Mouse (Mus musculus): ENCODE results near the gene Lamtor1. TPM values are rescaled to one million over a fixed set of nuclear protein-coding genes. Genes with fewer than 3 reads are reported as not detected.
"Not testable (repeated sequence)": the region's sequence is repeated elsewhere in the genome, so short reads cannot be mapped to it uniquely, and the experiment has no call there.

Gene Lamtor1
- total RNA-seq, 2 experiments from 2014 or later, result 117 TPM

DNA sequence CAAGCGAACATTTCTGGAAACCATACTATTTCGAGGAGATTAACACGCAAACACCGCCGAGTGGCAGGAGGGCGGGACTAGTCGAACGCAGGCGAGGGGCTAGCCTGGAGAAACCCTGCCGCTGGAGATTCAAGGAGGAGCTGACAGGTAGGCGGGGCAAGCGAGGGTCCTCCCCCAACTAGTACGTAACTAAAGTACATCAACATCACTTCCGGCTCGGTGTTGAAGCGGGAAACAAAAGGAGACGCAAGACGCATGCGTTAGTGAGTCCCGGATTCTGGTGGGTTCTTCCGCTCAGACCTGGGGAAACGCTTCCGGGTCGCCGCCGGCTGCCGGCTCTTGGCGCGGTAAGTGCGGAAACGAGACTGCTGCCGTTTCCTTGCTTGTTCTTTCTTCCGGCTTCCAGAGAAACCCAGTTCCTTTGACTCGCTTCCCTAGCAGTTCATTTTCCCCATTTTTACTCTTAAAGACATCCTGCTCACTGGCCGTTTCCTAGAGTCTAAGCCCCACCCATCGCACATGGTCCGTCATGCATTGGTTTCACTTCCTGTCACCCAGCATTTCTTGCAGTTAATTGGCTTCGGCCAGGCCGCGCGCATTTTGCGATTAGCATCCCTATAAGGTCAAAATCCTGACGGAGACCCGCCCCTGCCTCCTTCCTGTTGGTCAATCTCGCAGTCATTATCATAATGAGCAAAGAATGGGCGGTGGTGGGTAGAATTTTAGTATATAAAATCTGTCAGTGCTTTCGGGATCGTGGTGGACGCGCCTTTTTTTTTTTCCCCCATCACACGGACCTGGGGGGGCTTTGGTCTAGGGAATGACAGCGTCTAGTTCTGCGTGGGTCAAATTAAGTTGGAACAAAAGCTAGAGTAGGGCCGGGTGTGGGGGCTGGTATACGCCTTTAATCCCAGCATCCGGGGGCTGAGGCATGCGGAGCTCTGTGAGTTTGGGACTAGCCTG lies 9.3 kb upstream of the Lamtor1 start:
- peak; percentile 97 to 99 for DNase-seq

DNA sequence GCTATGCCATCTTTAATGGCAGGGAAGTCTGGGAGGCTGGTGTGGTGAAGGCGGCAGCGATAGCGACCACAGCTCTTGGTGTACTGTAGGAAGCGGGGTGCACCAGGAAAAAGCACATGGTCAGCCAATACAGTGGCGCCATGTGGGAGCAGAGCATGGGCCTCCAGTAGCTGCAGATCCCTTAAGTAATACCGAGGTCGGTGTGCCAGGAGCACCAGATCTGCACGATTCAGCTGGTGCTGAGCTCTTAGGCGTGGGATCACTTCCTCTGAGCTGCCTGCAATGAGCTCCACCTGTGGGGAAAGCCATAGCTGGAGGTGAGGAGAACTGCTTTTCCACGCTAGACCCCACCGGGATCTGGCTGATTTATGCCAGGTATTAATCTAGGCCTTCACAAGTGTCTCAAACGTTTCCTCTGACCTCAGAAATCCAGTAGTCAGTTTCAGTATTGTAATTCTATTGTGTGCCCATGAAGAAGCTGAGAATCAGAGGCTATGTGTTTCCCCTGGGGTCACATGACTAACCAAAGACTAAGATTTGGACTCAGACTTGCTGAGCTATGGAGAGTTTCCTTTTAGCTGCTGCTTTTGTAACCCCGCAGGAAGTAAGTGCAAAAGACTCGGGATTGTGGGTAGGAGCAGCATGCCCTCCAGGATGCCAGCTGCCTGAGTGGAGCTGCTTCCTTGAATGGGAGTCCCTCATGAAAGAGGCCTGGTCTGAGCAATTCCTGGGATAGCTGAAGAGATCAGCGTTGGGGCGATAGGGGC lies 5.2 kb upstream of the Lamtor1 start:
- DNase-seq, result peak in 1 of 2 experiments; percentile 61

DNA sequence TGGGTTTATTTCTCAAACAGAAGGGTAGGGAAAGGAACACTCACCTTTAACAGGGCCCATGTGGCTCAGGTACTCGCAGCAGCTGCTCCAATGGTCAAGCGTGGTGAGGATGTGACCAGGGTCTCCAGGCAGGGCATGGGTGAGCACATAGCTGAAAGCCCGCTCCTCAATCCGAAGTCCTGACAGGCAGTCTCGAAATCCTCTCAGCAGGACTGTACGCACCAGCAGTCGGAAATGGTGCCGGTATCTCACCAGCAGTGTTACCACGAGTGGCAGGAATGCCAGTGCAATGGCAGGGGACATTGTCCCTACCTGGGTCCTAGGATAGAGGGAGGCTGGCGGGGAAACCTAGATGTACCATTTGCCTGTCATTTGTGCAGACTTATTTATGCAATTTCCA lies 3.7 kb upstream of the Lamtor1 start:
- no peak for DNase-seq

DNA sequence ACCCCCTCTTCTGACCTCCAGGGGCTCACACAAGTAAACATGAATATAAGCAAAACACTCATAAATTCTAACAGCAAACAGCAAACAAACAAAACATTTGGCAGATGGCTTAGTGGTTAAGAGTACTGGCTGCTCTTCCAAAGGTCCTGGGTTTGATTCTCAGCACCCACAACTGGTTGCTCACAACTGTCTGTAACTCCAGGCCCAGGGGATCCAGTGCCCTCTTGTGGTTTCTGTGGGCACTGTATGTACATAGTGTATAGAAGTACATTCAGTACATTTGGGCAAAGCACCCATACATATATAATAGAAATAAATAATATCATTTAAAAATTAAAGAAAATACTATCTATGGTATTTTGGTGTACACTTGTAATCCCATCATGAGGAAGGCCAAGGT lies 2.9 kb upstream of the Lamtor1 start:
- no peak for DNase-seq

DNA sequence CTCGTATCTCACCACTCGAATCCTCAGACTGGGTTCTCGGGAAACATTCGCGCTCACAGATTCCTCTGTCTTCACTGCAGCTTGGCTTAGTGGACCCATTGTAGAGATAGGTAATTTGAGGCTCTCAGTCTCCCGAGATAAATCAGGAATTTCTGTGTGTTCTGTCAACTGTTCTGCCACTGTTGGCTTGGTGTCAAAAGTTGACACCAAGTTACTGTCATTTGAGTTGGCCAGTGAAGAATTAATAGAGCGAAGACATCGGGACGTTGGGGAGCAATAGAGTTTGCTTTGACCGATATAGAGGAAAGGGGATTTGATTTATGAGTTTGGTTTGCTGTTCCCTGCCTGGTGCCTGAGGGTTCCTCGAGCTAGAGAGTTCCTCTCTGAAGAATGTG lies 580 bp downstream of the Lamtor1 start, which contains the start of gene Tomt:
Gene Tomt (minus strand): TSS at position 73 of the 395 bp plus-strand sequence.
- DNase-seq, result no peak

DNA sequence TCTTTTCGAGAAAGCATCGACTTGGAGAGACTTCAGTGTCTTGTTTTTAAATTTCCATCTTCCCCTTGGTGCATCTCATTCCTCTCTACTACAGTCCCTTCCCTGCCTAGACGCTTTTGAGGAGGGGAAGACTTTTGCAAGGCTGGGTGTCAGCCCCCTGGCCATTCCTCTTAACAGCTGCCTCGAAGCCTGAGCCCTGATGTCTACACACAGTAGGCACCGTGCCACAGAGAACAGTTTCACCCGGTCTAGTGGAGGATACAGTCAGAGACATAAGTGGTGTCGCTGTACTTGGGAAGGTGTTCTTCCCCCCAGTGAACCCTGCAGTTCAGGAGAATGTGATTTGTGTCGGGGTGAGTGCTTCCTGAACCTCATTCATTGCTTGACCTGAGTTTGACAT lies 992 bp downstream of the Lamtor1 start:
- DNase-seq, result peak in 1 of 2 experiments; percentile 36

DNA sequence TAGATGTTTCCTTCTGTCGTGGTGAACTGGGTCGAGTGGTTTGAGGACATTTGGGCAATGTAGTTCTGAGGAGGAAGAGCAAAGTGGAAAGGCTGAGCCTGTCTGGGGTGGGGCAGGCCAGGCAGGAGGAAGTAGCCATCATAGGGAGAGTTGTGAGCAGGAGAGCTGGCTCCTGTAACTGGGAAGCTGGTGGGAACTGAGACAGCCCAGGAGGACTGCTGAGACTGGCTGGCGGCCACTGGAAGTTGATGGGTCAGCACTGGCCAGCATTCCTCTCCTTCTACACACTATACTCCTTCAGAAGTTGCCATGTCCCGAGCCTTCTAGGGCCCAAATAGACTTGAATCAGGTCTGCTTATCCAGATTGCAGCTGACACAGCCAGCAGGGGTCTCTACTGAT lies 2.7 kb downstream of the Lamtor1 start:
- peak; percentile 39 to 67 for DNase-seq

DNA sequence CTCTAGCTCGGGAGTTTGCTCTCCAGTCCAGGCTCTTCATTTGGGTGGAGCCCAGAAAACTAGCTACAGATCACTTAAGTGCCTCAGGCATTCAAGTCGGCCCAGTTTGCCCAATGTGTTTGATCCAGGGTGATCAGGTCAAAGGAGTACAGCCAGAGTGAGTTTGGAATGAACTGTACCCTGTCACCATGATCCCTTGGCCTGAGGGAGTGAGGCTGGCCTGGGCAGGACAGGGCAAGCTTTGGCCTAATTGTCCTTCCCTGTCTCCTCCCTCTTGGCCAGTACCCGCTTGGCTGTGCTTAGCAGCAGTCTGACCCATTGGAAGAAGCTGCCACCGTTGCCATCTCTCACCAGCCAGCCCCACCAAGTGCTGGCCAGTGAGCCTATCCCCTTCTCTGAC lies 4.4 kb downstream of the Lamtor1 start:
- peak; percentile 22 to 71 for DNase-seq

DNA sequence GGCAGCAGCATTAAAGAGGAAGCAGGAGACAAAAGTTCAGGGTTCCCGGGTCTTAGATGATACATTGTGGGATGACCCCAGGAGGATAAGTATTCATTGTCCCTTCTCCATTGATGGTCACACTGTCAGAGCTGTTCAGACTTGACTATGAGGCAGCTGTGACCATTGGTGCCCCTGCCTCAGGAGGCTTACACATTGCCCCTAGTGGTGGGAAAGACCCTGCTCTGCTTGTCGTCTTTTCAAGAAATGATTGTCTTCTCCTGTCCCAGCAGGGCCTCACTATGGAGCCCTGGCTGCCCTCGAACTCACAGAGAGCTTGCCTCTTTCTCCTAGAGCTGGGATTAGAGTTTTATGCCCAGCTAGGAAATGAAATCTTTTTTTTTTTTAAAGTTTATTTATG lies 6.3 kb downstream of the Lamtor1 start:
- no peak for DNase-seq

DNA sequence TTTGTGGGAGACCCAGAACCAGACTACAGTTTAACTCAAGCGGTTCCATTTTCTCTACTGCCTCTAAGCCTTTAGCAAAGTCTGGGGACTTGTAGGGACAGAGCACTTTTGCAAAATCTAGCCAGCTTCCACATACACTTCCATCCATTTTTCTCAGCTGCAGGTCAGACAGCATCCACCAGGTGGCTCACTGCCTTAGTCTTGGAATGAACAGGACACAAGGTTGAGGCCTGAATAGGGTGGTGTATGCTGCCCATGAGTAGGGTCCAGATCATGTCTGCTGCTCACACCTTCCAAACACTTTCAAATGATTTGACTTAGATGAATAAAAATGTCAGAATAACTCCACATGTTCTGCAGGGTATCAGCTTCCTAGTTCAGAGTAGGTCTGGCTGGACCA lies 12.4 kb downstream of the Lamtor1 start:
- peak; percentile 45 to 85 for DNase-seq

DNA sequence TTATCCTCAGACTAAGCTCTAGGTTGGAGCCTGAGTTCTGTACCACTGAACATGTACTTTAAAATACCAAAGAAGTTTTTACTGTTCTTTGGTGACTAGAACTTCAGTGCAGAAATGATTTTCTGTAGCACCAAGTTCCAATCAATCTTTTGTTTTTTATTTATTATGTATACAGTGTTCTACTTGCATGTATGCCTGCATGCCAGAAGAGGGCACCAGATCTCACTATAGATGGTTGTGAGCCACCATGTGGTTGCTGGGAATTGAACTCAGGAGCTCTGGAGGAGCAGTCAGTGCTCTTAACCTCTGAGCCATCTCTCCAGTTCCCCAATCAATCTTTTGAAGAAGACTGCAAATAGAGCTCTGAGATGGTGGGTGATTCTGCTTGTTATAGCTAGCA lies 20.2 kb downstream of the Lamtor1 start:
- not testable (repeated sequence) for DNase-seq

DNA sequence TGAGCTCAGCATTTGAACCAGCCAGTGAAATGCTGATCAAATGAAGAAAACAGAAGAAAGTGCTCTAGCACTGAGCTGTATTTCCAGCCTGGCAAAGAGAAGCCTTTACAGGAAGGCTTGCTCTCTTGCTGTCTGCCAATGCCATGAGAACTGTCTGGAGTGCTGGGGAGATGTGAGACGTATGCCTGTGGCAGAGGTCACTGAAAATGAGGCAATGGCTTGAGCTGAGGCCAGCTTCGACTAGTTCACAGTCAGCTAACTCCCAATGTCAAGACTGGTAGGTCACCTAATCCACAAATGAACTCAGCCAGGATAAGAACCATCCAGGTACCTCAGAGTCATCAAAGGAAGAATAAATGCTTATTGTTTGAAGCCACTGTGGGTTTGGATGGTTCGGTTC lies 22.4 kb downstream of the Lamtor1 start:
- DNase-seq, result peak in 1 of 2 experiments; percentile 29

DNA sequence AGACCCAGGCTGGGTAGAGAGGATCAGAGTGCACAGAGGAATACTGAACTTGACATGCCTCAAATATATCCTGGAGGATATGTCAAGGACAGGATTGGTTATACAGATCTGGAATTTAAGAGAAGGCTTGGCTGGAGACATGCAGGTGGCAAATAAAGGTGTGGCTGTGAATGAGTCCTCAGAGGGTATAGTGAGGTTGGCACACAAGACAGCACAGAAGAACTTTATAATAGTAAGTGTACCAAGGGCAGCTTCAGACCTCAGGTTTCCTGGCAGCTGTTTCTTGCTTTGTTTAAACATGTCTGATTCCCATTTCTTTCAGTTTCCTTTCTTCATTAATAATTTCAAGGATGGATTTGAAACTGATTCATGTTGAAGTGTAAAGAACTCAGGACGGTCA lies 26.8 kb downstream of the Lamtor1 start:
- no peak for DNase-seq

DNA sequence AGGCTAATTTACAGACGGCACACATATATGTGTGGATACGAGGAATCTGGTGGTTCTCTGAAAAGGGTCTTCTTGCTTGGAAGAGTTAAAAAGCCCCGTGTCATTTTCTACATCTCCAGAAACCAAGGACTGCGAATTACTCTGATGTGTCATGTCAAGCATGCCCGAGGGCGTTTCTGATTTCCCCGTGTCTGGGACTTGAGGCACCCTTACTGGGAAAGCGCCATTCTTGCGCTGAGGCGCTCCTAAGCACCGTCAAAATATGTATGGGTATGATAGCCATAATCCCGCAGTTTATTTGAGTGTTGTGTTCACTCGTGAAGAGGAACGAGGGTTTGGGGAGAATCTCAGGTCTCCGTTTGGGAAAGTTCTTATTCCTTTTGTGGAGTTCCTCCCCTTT lies 27.6 kb downstream of the Lamtor1 start:
- no peak for DNase-seq

DNA sequence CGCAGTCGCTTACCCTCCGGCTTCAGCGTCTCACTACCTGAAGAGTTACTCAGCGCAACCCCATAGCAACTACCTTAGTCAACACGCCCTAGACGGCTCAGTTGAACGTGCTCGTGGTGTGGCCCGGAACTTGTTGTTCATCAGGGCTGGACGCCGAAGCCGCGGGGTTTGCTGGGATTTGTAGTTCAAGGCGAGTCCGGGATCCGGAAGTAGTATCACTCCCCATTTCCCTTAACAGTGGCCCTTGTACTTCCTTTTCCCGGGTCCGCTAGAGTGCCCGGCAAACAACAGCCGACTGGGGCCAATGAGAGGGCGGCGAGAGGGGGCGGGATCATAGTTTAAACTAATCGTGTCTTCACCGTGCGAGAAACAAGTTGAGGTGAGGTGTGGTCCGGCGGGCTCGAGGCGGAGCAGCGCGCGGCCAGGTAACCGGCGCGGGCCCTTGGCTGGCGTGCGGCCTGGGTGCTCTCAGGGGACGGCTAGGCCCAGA lies 28.1 kb downstream of the Lamtor1 start, which contains the start of the genes Lrrc51 and Numa1:
Gene Lrrc51 (minus strand): TSS at position 145 of the 490 bp plus-strand sequence.
Gene Numa1 (plus strand): TSS at position 361 of the 490 bp plus-strand sequence.
- peak; percentile 99 for DNase-seq

DNA sequence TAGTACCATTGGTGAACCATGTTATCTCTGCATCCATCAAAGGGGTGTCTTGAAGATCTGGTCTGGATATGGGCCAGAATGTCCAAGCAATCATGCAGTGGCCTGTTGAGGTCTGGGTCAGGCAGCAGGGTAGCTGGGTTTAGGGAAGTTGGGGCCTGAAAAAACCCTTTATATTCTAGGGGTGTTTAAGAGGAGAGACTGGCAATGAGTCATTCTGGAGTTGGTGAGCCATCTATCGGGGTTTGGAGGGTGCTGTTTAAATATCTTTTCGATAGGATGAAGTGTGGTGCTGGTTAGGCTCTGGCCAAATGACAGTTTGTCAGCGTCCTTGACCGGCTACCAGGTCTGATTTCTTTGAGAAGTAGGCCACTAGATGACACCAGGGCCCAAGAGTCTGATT lies 30.3 kb downstream of the Lamtor1 start:
- no peak for DNase-seq

DNA sequence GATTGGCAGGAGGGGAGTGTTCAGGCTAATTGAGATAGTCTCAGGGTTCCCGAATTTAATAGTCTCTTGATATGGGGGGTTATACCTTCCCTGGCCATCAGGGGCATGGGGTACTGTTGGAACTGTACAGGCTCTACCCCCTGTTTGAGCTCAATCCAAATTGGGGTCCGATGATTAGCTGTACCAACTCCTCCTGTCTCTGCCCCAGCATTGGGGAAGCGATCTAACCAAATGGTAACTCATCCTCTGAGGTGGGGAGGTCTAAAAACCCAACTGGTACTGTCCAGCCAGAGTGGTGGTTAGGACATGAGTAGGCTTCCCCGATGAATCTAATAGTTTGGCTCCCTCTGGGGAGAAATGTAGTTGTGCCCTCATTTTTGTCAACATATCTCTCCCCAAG lies 31.3 kb downstream of the Lamtor1 start:
- DNase-seq, result no peak

DNA sequence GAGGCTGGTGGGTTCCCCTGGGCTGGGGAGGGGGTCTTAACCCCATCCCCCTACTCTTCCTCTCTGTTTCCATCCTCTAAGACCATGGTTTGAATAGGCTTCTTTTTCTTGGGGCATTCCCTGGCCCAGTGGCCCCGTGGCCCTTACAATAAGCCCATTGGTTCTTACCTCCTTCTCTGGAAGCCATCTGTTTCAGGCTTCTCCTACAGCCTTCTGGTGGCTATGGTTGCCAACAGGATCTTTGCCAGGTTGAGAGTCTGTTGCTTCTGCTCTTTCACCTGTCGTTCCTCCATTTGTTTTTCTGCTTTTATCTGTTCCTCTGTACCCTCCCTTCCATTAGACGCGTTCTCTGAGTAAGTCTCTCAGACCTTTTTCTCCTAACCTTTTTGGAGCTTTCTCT lies 31.9 kb downstream of the Lamtor1 start:
- DNase-seq, result no peak

DNA sequence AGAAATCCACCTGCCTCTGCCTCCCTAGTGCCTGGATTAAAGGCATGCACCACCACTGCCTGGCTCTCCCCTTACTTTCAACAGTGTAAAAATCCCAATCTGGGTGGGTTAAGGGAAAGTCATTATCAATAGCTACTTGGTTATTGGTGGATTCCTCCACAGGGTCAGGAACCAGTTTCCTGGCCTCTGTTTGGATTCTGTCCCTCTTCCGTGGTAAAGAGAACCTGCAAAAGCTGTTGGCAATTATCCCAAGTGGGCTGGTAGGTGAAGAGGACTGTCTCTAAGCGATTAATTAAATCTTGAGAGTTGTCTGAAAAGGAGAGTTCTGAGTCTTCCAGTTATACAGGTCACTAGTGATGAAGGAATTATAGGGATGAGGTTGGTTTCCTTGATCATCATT lies 32.6 kb downstream of the Lamtor1 start:
- no peak for DNase-seq

DNA sequence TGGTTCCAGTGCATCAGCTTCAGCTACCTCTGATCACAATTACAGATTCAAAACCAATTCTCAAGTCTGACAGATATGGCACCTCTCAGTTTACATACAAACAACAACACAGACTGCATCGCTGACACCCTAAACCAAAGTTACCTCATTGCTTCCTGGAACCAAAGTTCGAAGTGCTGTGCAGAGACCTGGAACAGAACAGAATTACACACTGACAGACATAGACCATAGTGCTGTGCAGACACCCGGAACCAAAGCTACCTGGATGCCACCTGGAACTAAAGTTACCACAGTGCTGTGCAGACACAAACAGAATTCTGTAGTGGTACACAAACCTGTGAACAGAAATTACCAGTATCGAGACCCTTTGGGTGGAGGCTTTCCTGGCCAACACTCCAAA lies 34.1 kb downstream of the Lamtor1 start:
- no peak for DNase-seq

DNA sequence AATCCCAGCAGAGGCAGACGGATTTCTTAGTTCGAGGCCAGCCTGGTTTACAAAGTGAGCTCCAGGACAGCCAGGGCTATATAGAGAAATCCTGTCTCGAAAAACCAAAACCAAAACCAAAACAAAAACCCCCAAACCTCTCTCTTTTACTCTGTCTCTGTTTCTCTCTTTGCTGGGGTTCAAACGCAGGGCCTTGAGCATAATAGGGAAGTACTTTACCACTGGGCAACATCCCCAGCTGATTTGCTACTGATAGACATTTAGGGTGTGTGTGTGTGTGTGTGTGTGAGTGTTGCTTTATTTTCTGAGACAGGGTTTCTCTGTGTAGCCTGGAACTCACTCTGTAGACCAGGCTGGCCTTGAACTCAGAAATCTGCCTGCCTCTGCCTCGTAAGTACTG lies 43.3 kb downstream of the Lamtor1 start:
- not testable (repeated sequence) for DNase-seq

DNA sequence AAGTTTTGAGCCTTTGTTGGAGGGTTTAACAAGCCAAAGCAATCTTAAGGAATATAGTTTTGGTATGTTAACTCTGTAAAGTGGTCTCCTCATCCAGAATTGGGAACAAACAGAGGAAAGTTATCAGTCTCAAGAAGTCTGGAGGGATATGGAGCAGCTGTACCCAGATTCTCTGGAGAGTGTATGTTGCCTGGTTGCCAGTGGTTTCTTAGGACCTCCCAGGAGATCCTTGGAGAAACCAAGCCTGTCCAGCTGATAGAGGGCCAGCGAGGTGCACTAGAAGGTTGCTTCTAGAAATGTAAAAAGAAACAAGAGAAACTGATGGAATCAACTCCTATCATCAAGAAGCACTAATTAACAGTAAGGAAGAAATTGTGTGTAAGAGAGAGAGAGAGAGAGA lies 45.9 kb downstream of the Lamtor1 start:
- no peak for DNase-seq

DNA sequence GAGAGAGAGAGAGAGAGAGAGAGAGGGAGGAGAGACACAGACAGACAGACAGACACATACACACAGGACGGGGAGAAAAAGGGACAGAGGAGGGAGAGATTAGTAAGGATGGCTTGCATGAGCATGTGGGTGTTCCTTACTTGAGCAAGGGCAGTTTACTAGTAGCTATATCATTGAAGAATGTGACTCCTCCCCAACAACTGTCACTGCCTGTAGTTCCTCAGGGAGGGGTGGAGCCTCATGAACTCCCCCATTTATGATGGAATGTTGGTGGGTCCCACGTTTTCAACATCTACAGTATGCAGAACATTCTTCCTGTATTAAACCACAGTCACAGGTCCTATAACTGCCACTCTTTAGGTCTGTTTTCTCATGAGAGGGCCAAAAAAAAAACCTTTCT lies 46.4 kb downstream of the Lamtor1 start:
- no peak for DNase-seq

Data from heart, adult 18-20 months (tissue).